Mouse (Mus musculus) ovary, postnatal 36 days (tissue): ENCODE measurements around the gene Opn4.

Experiments used
- DNase-seq: peaks from one replicate; pipeline ENCODE4 v3.0.0; 2022; ENCODE audit warnings: low spot score, mixed read lengths

Opn4 gene

GRCm38 (mm10) chr14:34599941-34600340, at the start of gene Opn4:
Gene Opn4, minus strand, starts transcription at chr14:34600142.
- no peak for DNase-seq

GRCm38 (mm10) chr14:34647870-34648475, 48.0 kb upstream of the Opn4 start:
- no peak for DNase-seq

GRCm38 (mm10) chr14:34644140-34644539, 44.2 kb upstream of the Opn4 start:
- no peak for DNase-seq

- no peak for DNase-seq
These were observed 35.8 kb upstream of the Opn4 start for GRCm38 (mm10) chr14:34635721-34636120.

GRCm38 (mm10) chr14:34635192-34635591, 35.2 kb upstream of the Opn4 start:
- DNase-seq, result no peak

GRCm38 (mm10) chr14:34632722-34633448, 32.9 kb upstream of the Opn4 start:
- DNase-seq, result no peak

- no peak for DNase-seq
These were observed 26.9 kb upstream of the Opn4 start for GRCm38 (mm10) chr14:34626824-34627223.

- peak; percentile 59 for DNase-seq
These were observed 23.7 kb upstream of the Opn4 start for GRCm38 (mm10) chr14:34623531-34624210.

- DNase-seq, result no peak
These were observed 23.1 kb upstream of the Opn4 start for GRCm38 (mm10) chr14:34623074-34623473.

GRCm38 (mm10) chr14:34620611-34621376, 20.9 kb upstream of the Opn4 start:
- DNase-seq, result peak; percentile 58

- no peak for DNase-seq
These were observed 18.9 kb upstream of the Opn4 start for GRCm38 (mm10) chr14:34618808-34619207.

- DNase-seq, result peak; percentile 85
These were observed 16.9 kb upstream of the Opn4 start for GRCm38 (mm10) chr14:34616821-34617220.

GRCm38 (mm10) chr14:34615625-34616024, 15.7 kb upstream of the Opn4 start:
- no peak for DNase-seq

- DNase-seq, result no peak
These were observed 15.1 kb upstream of the Opn4 start for GRCm38 (mm10) chr14:34615082-34615481.

GRCm38 (mm10) chr14:34614551-34614950, 14.6 kb upstream of the Opn4 start:
- no peak for DNase-seq

GRCm38 (mm10) chr14:34613523-34613922, 13.6 kb upstream of the Opn4 start:
- no peak for DNase-seq

GRCm38 (mm10) chr14:34612222-34612621, 12.3 kb upstream of the Opn4 start:
- no peak for DNase-seq

GRCm38 (mm10) chr14:34611591-34611990, 11.6 kb upstream of the Opn4 start:
- DNase-seq, result no peak

GRCm38 (mm10) chr14:34601910-34602309, 2.0 kb upstream of the Opn4 start:
- no peak for DNase-seq

GRCm38 (mm10) chr14:34595596-34596255, 4.2 kb downstream of the Opn4 start:
- DNase-seq, result no peak

- DNase-seq, result no peak
These were observed 8.0 kb downstream of the Opn4 start for GRCm38 (mm10) chr14:34591741-34592535.
